ENCODE assay signal across 21 mouse cellular contexts in genomic region chr5:106164190-106164589, GRCm38 (mm10).
A peak's percentile ranks its signal among the peaks of the same experiment; 100 is the strongest.
DNase-seq lines count a peak whose midpoint lies in the region; ATAC-seq and TF ChIP-seq lines count a peak whose summit lies in the region.
"Had no signal": no experiment of that assay in that cellular context is flagged by ENCODE, and none has a peak within 500 bp of the region (broad histone marks: within the 10 kb centered on the region; RNA-seq: fewer than 3 reads in every experiment).

No protein-coding gene starts in this region.

- DNase-seq in embryonic facial prominence, embryonic 14.5 days (ENCODE audit: low spot score) = peak; percentile 28
- DNase-seq in embryonic facial prominence, embryonic 10.5 days (ENCODE audit: low spot score) = no peak
- DNase-seq in lung, embryonic 14.5 days = peak; percentile 40
- no peak for DNase-seq in lung, postnatal 36 days
- DNase-seq in midbrain, embryonic 14.5 days = peak; percentile 26
- DNase-seq: adrenal gland, adult 8-10 months; adrenal gland, postnatal 25 days; cerebellum, adult 11-12 months; cerebellum, adult 8-10 months; cerebellum, postnatal 10 days; cerebellum, postnatal 36 days; embryo, embryonic 11 days; forebrain, postnatal 0 days; gastrocnemius, adult 2 months; gastrocnemius, postnatal 14 days; heart, adult 11 months had no signal

- 60% methylated on average over 8 of the region's 8 CpGs for WGBS in embryonic facial prominence, embryonic 14.5 days
- 89% methylated on average over 8 of the region's 8 CpGs for WGBS in embryonic facial prominence, embryonic 10.5 days
- WGBS in lung, embryonic 14.5 days = 49% methylated on average over 8 of the region's 8 CpGs
- WGBS in midbrain, embryonic 14.5 days = 78% methylated on average over 8 of the region's 8 CpGs
- 78% methylated on average over 8 of the region's 8 CpGs for whole genome bisulfite sequencing in midbrain, embryonic 13.5 days

- H3K27ac ChIP-seq in embryonic facial prominence, embryonic 14.5 days (replicated peaks; ENCODE audit: low read depth, low read length) = no peak overlapping the region
- H3K27ac ChIP-seq in embryonic facial prominence, embryonic 10.5 days (replicated peaks) = no peak overlapping the region
- no peak overlapping the region for H3K27ac ChIP-seq in lung, embryonic 14.5 days (ENCODE audit: low read depth)
- peak overlapping the region; percentile 67; the same call in 1 of the 2 replicates for H3K27ac ChIP-seq in midbrain, embryonic 14.5 days (replicated peaks; ENCODE audit: low read depth, low read length)
- H3K27ac ChIP-seq in midbrain, embryonic 13.5 days = no peak overlapping the region
- H3K27ac ChIP-seq: embryonic facial prominence, embryonic 15.5 days; gastrocnemius, adult 2 months had no signal

- no peak for TF ChIP-seq CTCF in lung, embryonic 14.5 days (IDR thresholded peaks at IDR 0.05; ENCODE audit: low read depth)

- peaks cover 5% of the 10 kb centered on the region; the same call in 1 of the 2 replicates for H3K4me1 ChIP-seq in embryonic facial prominence, embryonic 14.5 days (ENCODE audit: control insufficient read depth, insufficient read depth, low read length)
- peaks cover 9% of the 10 kb centered on the region for H3K4me1 ChIP-seq in embryonic facial prominence, embryonic 10.5 days
- no peaks in the 10 kb centered on the region for H3K4me1 ChIP-seq in lung, embryonic 14.5 days (ENCODE audit: insufficient read depth)
- H3K4me1 ChIP-seq in midbrain, embryonic 14.5 days (ENCODE audit: control insufficient read depth, insufficient read depth, low read length) = no peaks in the 10 kb centered on the region
- H3K4me1 ChIP-seq in midbrain, embryonic 13.5 days (replicated peaks) = peaks cover 11% of the 10 kb centered on the region

- no peak overlapping the region for H3K4me2 ChIP-seq in embryonic facial prominence, embryonic 14.5 days (ENCODE audit: low read depth, low read length)
- no peak overlapping the region for H3K4me2 ChIP-seq in lung, embryonic 14.5 days
- no peak overlapping the region for H3K4me2 ChIP-seq in midbrain, embryonic 14.5 days (ENCODE audit: low read length)
- no peak overlapping the region for H3K4me2 ChIP-seq in midbrain, embryonic 13.5 days (replicated peaks)
- H3K4me2 ChIP-seq: embryonic facial prominence, embryonic 15.5 days; heart, embryonic 11.5 days; hindbrain, embryonic 12.5 days had no signal

- no peak for ATAC-seq in embryonic facial prominence, embryonic 14.5 days (ENCODE audit: low read depth)
- peak; percentile 44 for ATAC-seq in lung, embryonic 14.5 days (ENCODE audit: insufficient read depth)
- no peak for ATAC-seq in midbrain, embryonic 14.5 days (ENCODE audit: low FRiP score, low TSS enrichment)
- no peak for ATAC-seq in midbrain, embryonic 13.5 days
- ATAC-seq: activated CD4-positive, CD25-positive, alpha-beta regulatory T cell, adult 4 months; forebrain, postnatal 0 days had no signal

- H3K36me3 ChIP-seq in embryonic facial prominence, embryonic 14.5 days (ENCODE audit: control insufficient read depth, insufficient read depth, low read length) = no peaks in the 10 kb centered on the region
- H3K36me3 ChIP-seq in embryonic facial prominence, embryonic 10.5 days (replicated peaks) = no peaks in the 10 kb centered on the region
- no peaks in the 10 kb centered on the region for H3K36me3 ChIP-seq in lung, embryonic 14.5 days (ENCODE audit: insufficient read depth)
- no peaks in the 10 kb centered on the region for H3K36me3 ChIP-seq in midbrain, embryonic 14.5 days (ENCODE audit: control insufficient read depth, insufficient read depth, low read length)
- no peaks in the 10 kb centered on the region for H3K36me3 ChIP-seq in midbrain, embryonic 13.5 days
- H3K36me3 ChIP-seq: embryonic facial prominence, embryonic 15.5 days; hindbrain, embryonic 12.5 days had no signal

- 0 out of 2 replicates have a peak, but pooled peaks cover 6% of the 10 kb centered on the region for H3K9me3 ChIP-seq in embryonic facial prominence, embryonic 14.5 days (ENCODE audit: control insufficient read depth, low read length)
- H3K9me3 ChIP-seq in embryonic facial prominence, embryonic 10.5 days = peaks cover 4% of the 10 kb centered on the region; the same call in 1 of the 2 replicates
- no peaks in the 10 kb centered on the region for H3K9me3 ChIP-seq in lung, embryonic 14.5 days (ENCODE audit: low read depth, low read length)
- H3K9me3 ChIP-seq in midbrain, embryonic 14.5 days (ENCODE audit: control insufficient read depth, low read length) = no peaks in the 10 kb centered on the region
- no peaks in the 10 kb centered on the region for H3K9me3 ChIP-seq in midbrain, embryonic 13.5 days
- H3K9me3 ChIP-seq: embryonic facial prominence, embryonic 15.5 days had no signal

- H3K27me3 ChIP-seq in embryonic facial prominence, embryonic 14.5 days (replicated peaks; ENCODE audit: control insufficient read depth, insufficient read depth, low read length) = no peaks in the 10 kb centered on the region
- no peaks in the 10 kb centered on the region for H3K27me3 ChIP-seq in embryonic facial prominence, embryonic 10.5 days (replicated peaks; ENCODE audit: low read depth, poor library complexity, severe bottlenecking)
- H3K27me3 ChIP-seq in lung, embryonic 14.5 days (ENCODE audit: insufficient read depth, low read length) = no peaks in the 10 kb centered on the region
- H3K27me3 ChIP-seq in midbrain, embryonic 14.5 days (ENCODE audit: control insufficient read depth, insufficient read depth, low read length) = no peaks in the 10 kb centered on the region
- no peaks in the 10 kb centered on the region for H3K27me3 ChIP-seq in midbrain, embryonic 13.5 days
- H3K27me3 ChIP-seq: embryonic facial prominence, embryonic 15.5 days; hindbrain, embryonic 12.5 days had no signal

- no peak overlapping the region for H3K4me3 ChIP-seq in embryonic facial prominence, embryonic 14.5 days (ENCODE audit: low read depth, low read length)
- no peak overlapping the region for H3K4me3 ChIP-seq in embryonic facial prominence, embryonic 10.5 days
- no peak overlapping the region for H3K4me3 ChIP-seq in lung, embryonic 14.5 days (ENCODE audit: low read depth, low read length)
- H3K4me3 ChIP-seq in midbrain, embryonic 14.5 days (replicated peaks; ENCODE audit: low read depth, low read length) = no peak overlapping the region
- H3K4me3 ChIP-seq in midbrain, embryonic 13.5 days (replicated peaks) = no peak overlapping the region
- H3K4me3 ChIP-seq: embryonic facial prominence, embryonic 15.5 days; gastrocnemius, adult 2 months; hindbrain, embryonic 12.5 days had no signal

- no peak overlapping the region for H3K9ac ChIP-seq in embryonic facial prominence, embryonic 14.5 days (ENCODE audit: low read depth, low read length)
- H3K9ac ChIP-seq in lung, embryonic 14.5 days = no peak overlapping the region
- H3K9ac ChIP-seq in midbrain, embryonic 14.5 days (replicated peaks; ENCODE audit: low read length) = no peak overlapping the region
- H3K9ac ChIP-seq in midbrain, embryonic 13.5 days (replicated peaks) = no peak overlapping the region
- H3K9ac ChIP-seq: embryonic facial prominence, embryonic 15.5 days; forebrain, postnatal 0 days; hindbrain, embryonic 12.5 days had no signal

Comparison
In these comparisons a context has a peak if more than half of its experiments do, and no peak if none do; other contexts are left out.
1. DNase-seq: peak in embryonic facial prominence, embryonic 14.5 days (single experiment), lung, embryonic 14.5 days (single experiment) and midbrain, embryonic 14.5 days (single experiment); none in embryonic facial prominence, embryonic 10.5 days (single experiment) and lung, postnatal 36 days (single experiment).